Mouse (Mus musculus) bone marrow, adult 2 months (tissue): ENCODE measurements around the gene Megf8.

Source experiments
- CTCF ChIP-seq: fragments of 200-500 bp; IDR thresholded peaks from 2 replicates; pipeline ENCODE4 v1.5.1; 2011; ENCODE audit warnings: low read length, control low read depth; ENCODE audit not compliant: control insufficient read depth, insufficient read depth
- POLR2A ChIP-seq: fragments of 200-500 bp; IDR thresholded peaks from 2 replicates; pipeline ENCODE4 v1.6.1; 2011; ENCODE audit warnings: low read depth, mild to moderate bottlenecking, control low read depth, low read length, borderline replicate concordance; ENCODE audit not compliant: control insufficient read depth

DNA sequence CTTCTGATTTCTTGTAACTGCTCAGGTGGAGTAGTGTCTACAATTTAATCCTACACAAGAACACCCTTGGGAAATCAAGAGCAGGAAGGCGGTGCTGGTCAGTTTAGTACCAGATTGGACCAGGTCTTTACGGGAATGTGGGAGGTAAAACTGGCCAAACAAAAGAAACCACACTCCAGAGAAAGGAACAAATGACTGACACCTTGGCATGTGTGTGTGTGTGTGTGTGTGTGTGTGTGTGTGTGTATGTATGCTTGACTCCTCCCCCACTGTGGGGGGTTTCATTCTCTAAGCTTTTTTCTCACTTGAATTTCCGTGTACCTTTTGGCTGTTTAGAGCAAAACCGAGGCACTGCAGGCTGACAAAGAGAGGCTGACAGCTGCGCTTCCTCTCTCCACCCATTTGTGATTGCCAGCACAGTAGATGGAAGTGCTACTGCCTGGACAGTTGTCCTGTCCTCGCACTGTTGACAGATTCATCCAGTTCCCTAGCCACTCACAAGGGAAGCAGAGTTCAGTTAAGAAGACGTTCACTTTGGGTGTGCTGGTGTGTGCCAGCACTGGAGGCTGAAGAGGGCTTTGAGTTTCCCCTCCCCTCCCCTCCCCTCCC, 96.0 kb downstream of the Megf8 start, which contains the start of gene Cxcl17:
- TF ChIP-seq POLR2A: no peak
- TF ChIP-seq CTCF: no peak
